Mouse (Mus musculus): ENCODE results near the gene Cd300ld2.
A peak's percentile ranks its signal among the peaks of the same experiment; 100 is the strongest.

- peak; percentile 40; the same call in 1 of the 2 replicates for TF ChIP-seq CTCF (IDR thresholded peaks at IDR 0.05; ENCODE audit: borderline replicate concordance, extremely low read depth, insufficient read depth, insufficient read length)
- TF ChIP-seq POLR2A (IDR thresholded peaks at IDR 0.05; ENCODE audit: borderline replicate concordance, extremely low read depth, insufficient read depth, insufficient read length, poor library complexity, severe bottlenecking): no peak
Observed at GRCm38 (mm10) chr11:115049282-115049895, 33.4 kb upstream of the Cd300ld2 start.
